Mouse (Mus musculus) heart, adult 2 months (tissue): ENCODE measurements around the gene Alpk1.

Experiments used
- CTCF ChIP-seq: fragments of 200-600 bp; IDR thresholded peaks from 2 replicates; pipeline ENCODE4 v1.8.1; 2022; ENCODE audit warnings: antibody characterized with exemption, mild to moderate bottlenecking, moderate library complexity
- POLR2A ChIP-seq: fragments of 200-500 bp; IDR thresholded peaks from 2 replicates; pipeline ENCODE4 v1.6.1; 2011; ENCODE audit warnings: mild to moderate bottlenecking, low read depth, low read length, control low read depth; ENCODE audit not compliant: insufficient read depth

DNA sequence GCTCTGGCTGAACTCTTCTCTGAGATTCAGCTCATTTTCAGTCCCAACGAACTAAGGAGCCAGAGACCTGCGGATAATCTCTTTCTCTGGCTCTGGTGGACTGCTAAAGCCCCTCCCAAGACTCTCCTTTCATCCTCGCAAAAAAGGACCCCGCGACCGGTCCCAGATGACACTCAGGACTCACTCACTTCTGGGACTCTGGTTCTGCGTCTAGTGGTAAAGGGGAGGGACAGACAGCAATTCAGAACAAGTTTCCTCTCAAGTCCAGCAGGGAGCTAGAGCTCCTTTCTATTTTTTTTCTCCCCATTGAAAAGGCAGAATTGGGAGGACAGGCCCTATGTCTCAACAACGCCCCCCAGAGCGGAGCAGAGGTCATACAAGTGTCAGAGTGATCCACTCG, 148.7 kb downstream of the Alpk1 start:
- TF ChIP-seq POLR2A (no peak), CTCF (no peak)
